ENCODE assay signal across 9 mouse cellular contexts in genomic region chr15:79400134-79400974, GRCm38 (mm10). TPM values are rescaled to one million over a fixed set of nuclear protein-coding genes. Genes with fewer than 3 reads are reported as not detected.
DNase-seq lines count a peak whose midpoint lies in the region; ATAC-seq and TF ChIP-seq lines count a peak whose summit lies in the region.
"Had no signal": no experiment of that assay in that cellular context is flagged by ENCODE, and none has a peak within 500 bp of the region (broad histone marks: within the 10 kb centered on the region; RNA-seq: fewer than 3 reads in every experiment).

No protein-coding gene starts in this region.

- WGBS in forebrain, embryonic 10.5 days: 67% methylated on average over 6 of the region's 6 CpGs
- WGBS in forebrain, embryonic 15.5 days: 80% methylated on average over 6 of the region's 6 CpGs
- WGBS in midbrain, embryonic 10.5 days: 72% methylated on average over 6 of the region's 6 CpGs
- WGBS in midbrain, embryonic 11.5 days: 76% methylated on average over 6 of the region's 6 CpGs
- WGBS in limb, embryonic 14.5 days: 56% methylated on average over 6 of the region's 6 CpGs

- DNase-seq in forebrain, embryonic 10.5 days (ENCODE audit: extremely low spot score, low spot score): no peak
- DNase-seq in midbrain, embryonic 10.5 days (ENCODE audit: low spot score): no peak
- no peak for DNase-seq in midbrain, embryonic 11.5 days (ENCODE audit: low spot score, missing footprints)
- no peak for DNase-seq in limb, embryonic 14.5 days (ENCODE audit: low spot score)
- no peak for DNase-seq in frontal cortex, postnatal 25 days (ENCODE audit: low spot score in 2 of 2)
- DNase-seq in right cerebral cortex, postnatal 36 days (ENCODE audit: low spot score in 2 of 2): no peak
- DNase-seq: layer of hippocampus, postnatal 36 days had no signal

- H3K4me3 ChIP-seq in forebrain, embryonic 10.5 days: 0 out of 2 replicates have a peak overlapping the region, but pooled peaks have one; percentile 25
- no peak overlapping the region for H3K4me3 ChIP-seq in forebrain, embryonic 15.5 days
- H3K4me3 ChIP-seq in midbrain, embryonic 10.5 days: 0 out of 2 replicates have a peak overlapping the region, but pooled peaks have one; percentile 68
- H3K4me3 ChIP-seq in midbrain, embryonic 11.5 days (ENCODE audit: low read depth, low read length): no peak overlapping the region
- H3K4me3 ChIP-seq in limb, embryonic 14.5 days (replicated peaks; ENCODE audit: low read length): no peak overlapping the region

- peaks cover 24% of the 10 kb centered on the region for H3K36me3 ChIP-seq in forebrain, embryonic 10.5 days (replicated peaks)
- no peaks in the 10 kb centered on the region for H3K36me3 ChIP-seq in forebrain, embryonic 15.5 days
- H3K36me3 ChIP-seq in midbrain, embryonic 10.5 days: peaks cover 24% of the 10 kb centered on the region
- no peaks in the 10 kb centered on the region for H3K36me3 ChIP-seq in midbrain, embryonic 11.5 days (ENCODE audit: control insufficient read depth, insufficient read depth, low read length)
- H3K36me3 ChIP-seq in limb, embryonic 14.5 days (ENCODE audit: control insufficient read depth, insufficient read depth, low read length): 0 out of 2 replicates have a peak, but pooled peaks cover 7% of the 10 kb centered on the region

- TF ChIP-seq POLR2A in limb, embryonic 14.5 days (IDR thresholded peaks at IDR 0.05; ENCODE audit: borderline replicate concordance, extremely low read depth, insufficient read depth, insufficient read length): no peak

- ATAC-seq in forebrain, embryonic 15.5 days (replicated peaks): no peak
- no peak for ATAC-seq in midbrain, embryonic 11.5 days (ENCODE audit: low FRiP score)
- no peak for ATAC-seq in limb, embryonic 14.5 days (ENCODE audit: low FRiP score, low read depth)
- no peak for ATAC-seq in cerebellum, adult (ENCODE audit: insufficient number of reproducible peaks, low FRiP score, low TSS enrichment)

- H3K4me2 ChIP-seq in forebrain, embryonic 15.5 days (replicated peaks): no peak overlapping the region
- no peak overlapping the region for H3K4me2 ChIP-seq in midbrain, embryonic 11.5 days
- peak overlapping the region; percentile 67 for H3K4me2 ChIP-seq in limb, embryonic 14.5 days (replicated peaks; ENCODE audit: low read depth, low read length, severe bottlenecking)

- H3K27me3 ChIP-seq in forebrain, embryonic 10.5 days (ENCODE audit: poor library complexity, severe bottlenecking): peaks cover 15% of the 10 kb centered on the region
- H3K27me3 ChIP-seq in forebrain, embryonic 15.5 days: no peaks in the 10 kb centered on the region; the same call in 1 of the 2 replicates
- H3K27me3 ChIP-seq in midbrain, embryonic 10.5 days (ENCODE audit: low read depth, poor library complexity, severe bottlenecking): peaks cover 14% of the 10 kb centered on the region
- H3K27me3 ChIP-seq in midbrain, embryonic 11.5 days (ENCODE audit: control insufficient read depth, insufficient read depth, low read length): peaks cover 3% of the 10 kb centered on the region; the same call in 1 of the 2 replicates
- H3K27me3 ChIP-seq in limb, embryonic 14.5 days (ENCODE audit: control insufficient read depth, insufficient read depth, low read length): no peaks in the 10 kb centered on the region

- H3K9ac ChIP-seq in forebrain, embryonic 15.5 days (replicated peaks): no peak overlapping the region
- no peak overlapping the region for H3K9ac ChIP-seq in midbrain, embryonic 11.5 days (ENCODE audit: low read length)
- 0 out of 2 replicates have a peak overlapping the region, but pooled peaks have one; percentile 31 for H3K9ac ChIP-seq in limb, embryonic 14.5 days (ENCODE audit: low read depth, low read length, severe bottlenecking)

- no peaks in the 10 kb centered on the region for H3K9me3 ChIP-seq in forebrain, embryonic 10.5 days
- no peaks in the 10 kb centered on the region for H3K9me3 ChIP-seq in forebrain, embryonic 15.5 days
- no peaks in the 10 kb centered on the region for H3K9me3 ChIP-seq in midbrain, embryonic 10.5 days (replicated peaks)
- H3K9me3 ChIP-seq in midbrain, embryonic 11.5 days (ENCODE audit: control insufficient read depth, low read length): no peaks in the 10 kb centered on the region
- H3K9me3 ChIP-seq in limb, embryonic 14.5 days (ENCODE audit: control insufficient read depth, low read length): no peaks in the 10 kb centered on the region

- H3K27ac ChIP-seq in forebrain, embryonic 10.5 days: peak overlapping the region; percentile 31; the same call in 1 of the 2 replicates
- no peak overlapping the region for H3K27ac ChIP-seq in forebrain, embryonic 15.5 days (replicated peaks)
- H3K27ac ChIP-seq in midbrain, embryonic 10.5 days (replicated peaks): peak overlapping the region; percentile 65
- H3K27ac ChIP-seq in midbrain, embryonic 11.5 days (ENCODE audit: low read depth, low read length): no peak overlapping the region
- no peak overlapping the region for H3K27ac ChIP-seq in limb, embryonic 14.5 days (replicated peaks; ENCODE audit: low read depth, low read length)

- H3K4me1 ChIP-seq in forebrain, embryonic 10.5 days: peaks cover 53% of the 10 kb centered on the region
- H3K4me1 ChIP-seq in forebrain, embryonic 15.5 days: peaks cover 32% of the 10 kb centered on the region
- peaks cover 50% of the 10 kb centered on the region for H3K4me1 ChIP-seq in midbrain, embryonic 10.5 days
- peaks cover 18% of the 10 kb centered on the region for H3K4me1 ChIP-seq in midbrain, embryonic 11.5 days (ENCODE audit: control insufficient read depth, insufficient read depth, low read length)
- H3K4me1 ChIP-seq in limb, embryonic 14.5 days (ENCODE audit: control insufficient read depth, insufficient read depth, low read length): peaks cover 22% of the 10 kb centered on the region

RNA-seq across cellular contexts. Expression of gene Tmem184b, which starts 3.0 kb away (rescaled TPM):
- 50.0 and 56.1 TPM in 2 replicates for polyA plus RNA-seq in forebrain, embryonic 10.5 days (2016; fragmentation: Nextera tagmentation; extraction: Ambion mirVana)
- polyA plus RNA-seq in forebrain, embryonic 15.5 days (2015; fragmentation: Nextera tagmentation; extraction: Ambion mirVana): 37.5 and 40.8 TPM in 2 replicates
- polyA plus RNA-seq in midbrain, embryonic 10.5 days (2016; fragmentation: Nextera tagmentation; extraction: Ambion mirVana): 56.3 and 58.7 TPM in 2 replicates
- polyA plus RNA-seq in midbrain, embryonic 11.5 days (2014; fragmentation: Nextera tagmentation; extraction: Ambion mirVana): 25.5 and 33.8 TPM in 2 replicates
- 121 and 163 TPM in 2 replicates for polyA plus RNA-seq in limb, embryonic 14.5 days (2012; rRNA removed)
- polyA plus RNA-seq in limb, embryonic 14.5 days (2014; fragmentation: Nextera tagmentation; extraction: Ambion mirVana): 67.9 and 76.8 TPM in 2 replicates

RNA-seq across cellular contexts. Expression of gene Maff, which starts 53.9 kb away (rescaled TPM):
- 1.5 and 1.6 TPM in 2 replicates for polyA plus RNA-seq in forebrain, embryonic 10.5 days (2016; fragmentation: Nextera tagmentation; extraction: Ambion mirVana)
- polyA plus RNA-seq in forebrain, embryonic 15.5 days (2015; fragmentation: Nextera tagmentation; extraction: Ambion mirVana): 0.79 and 0.97 TPM in 2 replicates
- polyA plus RNA-seq in midbrain, embryonic 10.5 days (2016; fragmentation: Nextera tagmentation; extraction: Ambion mirVana): 1.3 TPM in 2 replicates
- polyA plus RNA-seq in midbrain, embryonic 11.5 days (2014; fragmentation: Nextera tagmentation; extraction: Ambion mirVana): 1.0 and 2.3 TPM in 2 replicates
- 5.0 and 5.5 TPM in 2 replicates for polyA plus RNA-seq in limb, embryonic 14.5 days (2012; rRNA removed)
- 3.0 and 3.6 TPM in 2 replicates for polyA plus RNA-seq in limb, embryonic 14.5 days (2014; fragmentation: Nextera tagmentation; extraction: Ambion mirVana)

RNA-seq across cellular contexts. Expression of gene Csnk1e, which starts 55.0 kb away (rescaled TPM):
- 117 and 123 TPM in 2 replicates for polyA plus RNA-seq in forebrain, embryonic 10.5 days (2016; fragmentation: Nextera tagmentation; extraction: Ambion mirVana)
- polyA plus RNA-seq in forebrain, embryonic 15.5 days (2015; fragmentation: Nextera tagmentation; extraction: Ambion mirVana): 316 and 323 TPM in 2 replicates
- 128 and 162 TPM in 2 replicates for polyA plus RNA-seq in midbrain, embryonic 10.5 days (2016; fragmentation: Nextera tagmentation; extraction: Ambion mirVana)
- 175 and 182 TPM in 2 replicates for polyA plus RNA-seq in midbrain, embryonic 11.5 days (2014; fragmentation: Nextera tagmentation; extraction: Ambion mirVana)
- polyA plus RNA-seq in limb, embryonic 14.5 days (2012; rRNA removed): 184 and 214 TPM in 2 replicates
- polyA plus RNA-seq in limb, embryonic 14.5 days (2014; fragmentation: Nextera tagmentation; extraction: Ambion mirVana): 83.8 and 98.0 TPM in 2 replicates

Comparison
In these comparisons a context has a peak if more than half of its experiments do, and no peak if none do; other contexts are left out.
1. H3K27ac ChIP-seq: peak in forebrain, embryonic 10.5 days (single experiment) and midbrain, embryonic 10.5 days (single experiment); none in forebrain, embryonic 15.5 days (single experiment), midbrain, embryonic 11.5 days (single experiment) and limb, embryonic 14.5 days (single experiment).
2. H3K4me3 ChIP-seq: peak in forebrain, embryonic 10.5 days (single experiment) and midbrain, embryonic 10.5 days (single experiment); none in forebrain, embryonic 15.5 days (single experiment), midbrain, embryonic 11.5 days (single experiment) and limb, embryonic 14.5 days (single experiment).